Mouse (Mus musculus) G1E (cell line): ENCODE results near the gene Ak5.

Experiments used
- CTCF ChIP-seq: IDR thresholded peaks from 2 replicates; pipeline ENCODE4 v1.5.1; 2012; ENCODE audit warnings: low read depth, low read length, inconsistent platforms, mixed read lengths
- GATA1 ChIP-seq: IDR thresholded peaks from 2 replicates; pipeline ENCODE4 v1.6.1; 2012; ENCODE audit warnings: borderline replicate concordance, low read length, inconsistent platforms, mixed read lengths

DNA sequence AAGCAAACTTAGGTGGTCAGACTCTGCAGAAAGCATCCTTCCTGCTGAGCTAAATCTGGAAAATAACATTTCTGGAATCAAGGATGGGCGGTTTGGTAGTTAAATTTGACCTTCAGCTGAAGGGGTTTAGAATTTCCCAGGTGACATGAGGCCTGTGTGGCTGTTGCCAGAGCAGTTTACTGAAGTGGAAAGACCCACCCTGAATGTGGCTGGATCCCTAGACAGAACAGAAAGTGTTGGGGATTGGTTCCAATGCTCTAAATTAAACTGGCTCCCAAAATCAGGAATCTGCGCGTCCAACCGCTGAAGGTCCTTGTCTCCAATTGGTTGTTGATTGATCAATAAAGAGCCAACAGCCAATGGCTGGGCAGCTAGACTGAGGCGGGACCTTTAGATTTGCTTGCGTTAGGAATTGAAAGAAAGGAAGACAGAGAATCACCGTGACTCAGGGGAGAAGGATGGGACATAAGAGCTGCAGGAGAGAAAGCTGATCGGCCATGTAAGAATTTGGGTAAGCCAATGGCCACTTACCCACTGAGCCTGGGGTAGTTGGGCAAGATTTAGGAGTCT is 34.2 kb upstream of the Ak5 start:
- TF ChIP-seq GATA1: no peak
- TF ChIP-seq CTCF: no peak
